ENCODE assay signal across 26 mouse cellular contexts in genomic region chr11:100908567-100908966, GRCm38 (mm10). TPM values are rescaled to one million over a fixed set of nuclear protein-coding genes. Genes with fewer than 3 reads are reported as not detected.
DNase-seq lines count a peak whose midpoint lies in the region; ATAC-seq and TF ChIP-seq lines count a peak whose summit lies in the region.
"Had no signal": no experiment of that assay in that cellular context is flagged by ENCODE, and none has a peak within 500 bp of the region (broad histone marks: within the 10 kb centered on the region; RNA-seq: fewer than 3 reads in every experiment).

No protein-coding gene starts in this region.

- no peaks in the 10 kb centered on the region for H3K4me1 ChIP-seq in intestine, embryonic 16.5 days (ENCODE audit: control insufficient read depth, insufficient read depth, low read length)
- 0 out of 2 replicates have a peak, but pooled peaks cover 3% of the 10 kb centered on the region for H3K4me1 ChIP-seq in intestine, embryonic 15.5 days (replicated peaks)
- H3K4me1 ChIP-seq in liver, adult 2 months (ENCODE audit: control insufficient read depth, insufficient read depth, low read length) = peaks cover 8% of the 10 kb centered on the region; the same call in 1 of the 2 replicates
- peaks cover 29% of the 10 kb centered on the region for H3K4me1 ChIP-seq in bone marrow macrophage, adult 2 months (ENCODE audit: control insufficient read depth, insufficient read depth, low read length)
- H3K4me1 ChIP-seq: embryonic facial prominence, embryonic 10.5 days; embryonic facial prominence, embryonic 13.5 days; forebrain, embryonic 12.5 days; forebrain, embryonic 15.5 days; hindbrain, embryonic 12.5 days; hindbrain, embryonic 15.5 days had no signal

- H3K4me2 ChIP-seq in intestine, embryonic 16.5 days (ENCODE audit: low read depth, low read length) = no peak overlapping the region
- H3K4me2 ChIP-seq in intestine, embryonic 15.5 days (replicated peaks) = no peak overlapping the region
- H3K4me2 ChIP-seq: embryonic facial prominence, embryonic 13.5 days; forebrain, embryonic 12.5 days; forebrain, embryonic 15.5 days; heart, embryonic 11.5 days; hindbrain, embryonic 12.5 days; hindbrain, embryonic 15.5 days had no signal

- H3K27ac ChIP-seq in intestine, embryonic 16.5 days (ENCODE audit: low read length) = peak overlapping the region; percentile 7; the same call in 1 of the 2 replicates
- no peak overlapping the region for H3K27ac ChIP-seq in intestine, embryonic 15.5 days
- no peak overlapping the region for H3K27ac ChIP-seq in liver, adult 2 months (replicated peaks; ENCODE audit: insufficient read depth, low read depth, low read length)
- peak overlapping the region; percentile 69 for H3K27ac ChIP-seq in bone marrow macrophage, adult 2 months (ENCODE audit: insufficient read depth, low read depth, low read length)
- H3K27ac ChIP-seq: embryonic facial prominence, embryonic 10.5 days; embryonic facial prominence, embryonic 13.5 days; forebrain, embryonic 12.5 days; forebrain, embryonic 15.5 days; hindbrain, embryonic 12.5 days; hindbrain, embryonic 15.5 days had no signal

- 82% methylated on average over 9 of the region's 9 CpGs for WGBS in intestine, embryonic 16.5 days
- 84% methylated on average over 9 of the region's 9 CpGs for WGBS in intestine, embryonic 15.5 days
- WGBS in liver, adult 2 months = 37% methylated on average over 9 of the region's 9 CpGs

- H3K4me3 ChIP-seq in intestine, embryonic 16.5 days (ENCODE audit: low read length) = no peak overlapping the region
- no peak overlapping the region for H3K4me3 ChIP-seq in intestine, embryonic 15.5 days (replicated peaks)
- no peak overlapping the region for H3K4me3 ChIP-seq in liver, adult 2 months (ENCODE audit: insufficient read depth, low read depth, low read length)
- no peak overlapping the region for H3K4me3 ChIP-seq in bone marrow macrophage, adult 2 months (ENCODE audit: insufficient read depth, low read length)
- H3K4me3 ChIP-seq: embryonic facial prominence, embryonic 10.5 days; embryonic facial prominence, embryonic 13.5 days; erythroblast, embryonic 14.5 days; forebrain, embryonic 12.5 days; forebrain, embryonic 15.5 days; hindbrain, embryonic 12.5 days; hindbrain, embryonic 15.5 days had no signal

- TF ChIP-seq POLR2A in liver, adult 2 months (IDR thresholded peaks at IDR 0.05; ENCODE audit: extremely low read depth, insufficient read depth, low read length) = no peak
- no peak for TF ChIP-seq POLR2A in bone marrow macrophage, adult 2 months (IDR thresholded peaks at IDR 0.05; ENCODE audit: borderline replicate concordance, low read depth, low read length)

- no peak for ATAC-seq in intestine, embryonic 16.5 days
- no peak for ATAC-seq in intestine, embryonic 15.5 days
- ATAC-seq: forebrain, embryonic 15.5 days; Patski had no signal

- H3K9me3 ChIP-seq in intestine, embryonic 16.5 days (ENCODE audit: control insufficient read depth, low read length) = no peaks in the 10 kb centered on the region
- no peaks in the 10 kb centered on the region for H3K9me3 ChIP-seq in intestine, embryonic 15.5 days
- H3K9me3 ChIP-seq: embryonic facial prominence, embryonic 10.5 days; embryonic facial prominence, embryonic 13.5 days; forebrain, embryonic 12.5 days; forebrain, embryonic 15.5 days; G1E; hindbrain, embryonic 12.5 days; hindbrain, embryonic 15.5 days had no signal

- H3K27me3 ChIP-seq in intestine, embryonic 16.5 days (replicated peaks; ENCODE audit: control insufficient read depth, insufficient read depth, low read length) = no peaks in the 10 kb centered on the region
- H3K27me3 ChIP-seq in intestine, embryonic 15.5 days (replicated peaks) = no peaks in the 10 kb centered on the region
- H3K27me3 ChIP-seq in liver, adult 2 months (ENCODE audit: control insufficient read depth, insufficient read depth, low read length) = no peaks in the 10 kb centered on the region
- H3K27me3 ChIP-seq: CH12.LX; embryonic facial prominence, embryonic 13.5 days; forebrain, embryonic 12.5 days; forebrain, embryonic 15.5 days; hindbrain, embryonic 12.5 days; hindbrain, embryonic 15.5 days; Patski had no signal

- peaks cover 9% of the 10 kb centered on the region; the same call in 1 of the 2 replicates for H3K36me3 ChIP-seq in intestine, embryonic 16.5 days (ENCODE audit: control insufficient read depth, insufficient read depth, low read length)
- peaks cover 6% of the 10 kb centered on the region for H3K36me3 ChIP-seq in intestine, embryonic 15.5 days
- peaks cover 62% of the 10 kb centered on the region for H3K36me3 ChIP-seq in liver, adult 2 months (ENCODE audit: control insufficient read depth, insufficient read depth, low read length)
- H3K36me3 ChIP-seq: forebrain, embryonic 15.5 days had no signal

- no peak for TF ChIP-seq CTCF in liver, adult 2 months (IDR thresholded peaks at IDR 0.05; ENCODE audit: low read depth, low read length)
- no peak for TF ChIP-seq CTCF in bone marrow macrophage, adult 2 months (IDR thresholded peaks at IDR 0.05; ENCODE audit: low read depth, low read length)

- DNase-seq in liver, adult 2 months (ENCODE audit: extremely low read depth, low read depth, low spot score) = peak; percentile 75
- DNase-seq in liver = no peak
- DNase-seq in adrenal gland, adult 2 months = no peak
- DNase-seq: adrenal gland, postnatal 14 days; B cell, adult 2 months; cerebellum, adult 11-12 months; cerebellum, adult 8-10 months; cerebellum, postnatal 10 days; cerebellum, postnatal 36 days; embryo, embryonic 11 days; gastrocnemius, postnatal 10 days; heart, adult 11 months had no signal

- no peak overlapping the region for H3K9ac ChIP-seq in intestine, embryonic 16.5 days (ENCODE audit: low read depth, low read length)
- no peak overlapping the region for H3K9ac ChIP-seq in intestine, embryonic 15.5 days
- no peak overlapping the region for H3K9ac ChIP-seq in liver, adult 2 months (ENCODE audit: low read depth, low read length)
- H3K9ac ChIP-seq: embryonic facial prominence, embryonic 13.5 days; forebrain, embryonic 12.5 days; forebrain, embryonic 15.5 days; hindbrain, embryonic 12.5 days; hindbrain, embryonic 15.5 days had no signal

- H3K79me2 ChIP-seq in liver, adult 2 months (ENCODE audit: control insufficient read depth, insufficient read depth, low read length) = peaks cover 6% of the 10 kb centered on the region; the same call in 1 of the 2 replicates

RNA-seq across cellular contexts. Expression of gene Stat3, which starts 30.8 kb away (rescaled TPM):
- polyA plus RNA-seq in intestine, embryonic 16.5 days (2015; fragmentation: Nextera tagmentation; extraction: Ambion mirVana) = 48.9 and 53.2 TPM in 2 replicates
- 45.8 and 48.9 TPM in 2 replicates for polyA plus RNA-seq in intestine, embryonic 15.5 days (2015; fragmentation: Nextera tagmentation; extraction: Ambion mirVana)
- total RNA-seq in liver, adult 2 months (2014; rRNA removed) = 58.5 and 76.4 TPM in 2 replicates
- polyA plus RNA-seq in liver, adult 2 months (2012; rRNA removed) = 48.7 and 60.4 TPM in 2 replicates
- 73.3 and 76.6 TPM in 2 replicates for polyA plus RNA-seq in bone marrow macrophage, adult 2 months (2012; ENCODE audit: insufficient read depth, insufficient read length, missing spikeins)
- total RNA-seq in adrenal gland, adult 2 months (2021) = 10 to 100 TPM; 76.6 to 79.4 TPM
- 45.4 and 54.9 TPM in 2 replicates for polyA plus RNA-seq in adrenal gland, adult 2 months (2012; rRNA removed)

RNA-seq across cellular contexts. Expression of gene Stat5a, which starts 49.4 kb away (rescaled TPM):
- 5.8 and 6.2 TPM in 2 replicates for polyA plus RNA-seq in intestine, embryonic 16.5 days (2015; fragmentation: Nextera tagmentation; extraction: Ambion mirVana)
- 5.5 and 6.0 TPM in 2 replicates for polyA plus RNA-seq in intestine, embryonic 15.5 days (2015; fragmentation: Nextera tagmentation; extraction: Ambion mirVana)
- total RNA-seq in liver, adult 2 months (2014; rRNA removed) = 6.9 and 7.8 TPM in 2 replicates
- 15.0 and 18.0 TPM in 2 replicates for polyA plus RNA-seq in liver, adult 2 months (2012; rRNA removed)
- polyA plus RNA-seq in bone marrow macrophage, adult 2 months (2012; ENCODE audit: insufficient read depth, insufficient read length, missing spikeins) = 16.3 and 20.7 TPM in 2 replicates
- total RNA-seq in adrenal gland, adult 2 months (2021) = 10 to 100 TPM; 27.0 to 38.0 TPM
- 45.1 and 51.2 TPM in 2 replicates for polyA plus RNA-seq in adrenal gland, adult 2 months (2012; rRNA removed)

RNA-seq across cellular contexts. Expression of gene Stat5b, which starts 58.0 kb away (rescaled TPM):
- 20.5 and 22.8 TPM in 2 replicates for polyA plus RNA-seq in intestine, embryonic 16.5 days (2015; fragmentation: Nextera tagmentation; extraction: Ambion mirVana)
- 24.2 and 26.8 TPM in 2 replicates for polyA plus RNA-seq in intestine, embryonic 15.5 days (2015; fragmentation: Nextera tagmentation; extraction: Ambion mirVana)
- 31.8 and 33.0 TPM in 2 replicates for total RNA-seq in liver, adult 2 months (2014; rRNA removed)
- polyA plus RNA-seq in liver, adult 2 months (2012; rRNA removed) = 32.0 and 35.2 TPM in 2 replicates
- 30.8 and 30.9 TPM in 2 replicates for polyA plus RNA-seq in bone marrow macrophage, adult 2 months (2012; ENCODE audit: insufficient read depth, insufficient read length, missing spikeins)
- 10 to 100 TPM; 60.3 to 65.3 TPM for total RNA-seq in adrenal gland, adult 2 months (2021)
- 43.8 and 53.8 TPM in 2 replicates for polyA plus RNA-seq in adrenal gland, adult 2 months (2012; rRNA removed)

Comparison
In these comparisons a context has a peak if more than half of its experiments do, and no peak if none do; other contexts are left out.
1. H3K27ac ChIP-seq: peak in intestine, embryonic 16.5 days (single experiment) and bone marrow macrophage, adult 2 months (single experiment); none in intestine, embryonic 15.5 days (single experiment) and liver, adult 2 months (single experiment).